In genomic region chr1:162914932-162915556, GRCm38 (mm10) we compare ENCODE assay signal across 26 mouse cellular contexts. TPM values are rescaled to one million over a fixed set of nuclear protein-coding genes. Genes with fewer than 3 reads are reported as not detected.
"Had no signal": no experiment of that assay in that cellular context is flagged by ENCODE, and none has a peak within 500 bp of the region (broad histone marks: within the 10 kb centered on the region; RNA-seq: fewer than 3 reads in every experiment).

No protein-coding gene starts in this region.

- H3K27ac ChIP-seq: gastrocnemius, adult 2 months; heart, embryonic 10.5 days; hindbrain, embryonic 10.5 days; hindbrain, embryonic 12.5 days; hindbrain, embryonic 14.5 days; intestine, embryonic 15.5 days; kidney, postnatal 0 days; layer of hippocampus, adult 2 months; left cerebral cortex, adult 2 months; limb, embryonic 10.5 days; limb, embryonic 12.5 days; liver, embryonic 13.5 days had no signal

- H3K36me3 ChIP-seq: heart, embryonic 10.5 days; heart, embryonic 12.5 days; hindbrain, embryonic 10.5 days; hindbrain, embryonic 12.5 days; intestine, embryonic 15.5 days; limb, embryonic 10.5 days; limb, embryonic 12.5 days; liver, embryonic 13.5 days had no signal

- H3K27me3 ChIP-seq: heart, embryonic 12.5 days; hindbrain, embryonic 12.5 days; intestine, embryonic 15.5 days; limb, embryonic 12.5 days; liver, embryonic 13.5 days had no signal

- H3K9ac ChIP-seq: heart, embryonic 12.5 days; hindbrain, embryonic 12.5 days; hindbrain, embryonic 14.5 days; intestine, embryonic 15.5 days; limb, embryonic 12.5 days; liver, embryonic 13.5 days had no signal

- H3K4me3 ChIP-seq: gastrocnemius, adult 2 months; heart, embryonic 10.5 days; heart, embryonic 12.5 days; hindbrain, embryonic 10.5 days; hindbrain, embryonic 12.5 days; intestine, embryonic 15.5 days; layer of hippocampus, adult 2 months; left cerebral cortex, adult 2 months; limb, embryonic 10.5 days; limb, embryonic 12.5 days; liver, embryonic 13.5 days had no signal

- H3K9me3 ChIP-seq: heart, embryonic 10.5 days; heart, embryonic 12.5 days; hindbrain, embryonic 10.5 days; hindbrain, embryonic 12.5 days; intestine, embryonic 15.5 days; limb, embryonic 10.5 days; limb, embryonic 12.5 days; liver, embryonic 13.5 days had no signal

- H3K4me1 ChIP-seq: heart, embryonic 10.5 days; heart, embryonic 12.5 days; hindbrain, embryonic 10.5 days; hindbrain, embryonic 12.5 days; intestine, embryonic 15.5 days; limb, embryonic 12.5 days; liver, embryonic 13.5 days had no signal

- ATAC-seq: hindbrain, embryonic 16.5 days; inflammation-experienced regulatory T-cells, adult 6 months; intestine, embryonic 15.5 days; intestine, postnatal 0 days had no signal

- DNase-seq: gastrocnemius, adult 2 months; gastrocnemius, postnatal 10 days; gastrocnemius, postnatal 25 days; heart, adult 18-20 months; heart, postnatal 10 days; heart, postnatal 4 days; kidney, adult 18-20 months; kidney, postnatal 25 days; kidney, postnatal 4 days; liver; liver, embryonic 13.5 days had no signal

- H3K4me2 ChIP-seq: heart, embryonic 12.5 days; hindbrain, embryonic 12.5 days; hindbrain, embryonic 14.5 days; intestine, embryonic 15.5 days; limb, embryonic 12.5 days; liver, embryonic 13.5 days had no signal

RNA-seq across cellular contexts. Expression of gene Fmo2, which starts 16.5 kb away (rescaled TPM):
- polyA plus RNA-seq: heart, embryonic 10.5 days; hindbrain, embryonic 10.5 days; hindbrain, embryonic 12.5 days; inflammation-experienced regulatory T-cells, adult 6 months had no signal

RNA-seq across cellular contexts. Expression of gene Fmo6, which starts 22.3 kb away (rescaled TPM):
- polyA plus RNA-seq: heart, embryonic 10.5 days; heart, embryonic 12.5 days; heart, embryonic 14.5 days; hindbrain, embryonic 10.5 days; hindbrain, embryonic 12.5 days; hindbrain, embryonic 14.5 days; hindbrain, embryonic 16.5 days; inflammation-experienced regulatory T-cells, adult 6 months; intestine, embryonic 15.5 days; intestine, postnatal 0 days; kidney, postnatal 0 days; limb, embryonic 10.5 days; liver, embryonic 13.5 days had no signal
